Mouse (Mus musculus): ENCODE results near the gene Rabgef1. TPM values are rescaled to one million over a fixed set of nuclear protein-coding genes. Genes with fewer than 3 reads are reported as not detected.

The Rabgef1 gene
- total and polyA plus RNA-seq, 3 experiments: 25.8 to 35.1 TPM; not detected in 1

- Histone ChIP-seq H3K9ac (ENCODE audit: control insufficient read depth, low read depth, low read length, poor library complexity, severe bottlenecking) (no peak overlapping the region), H3K79me2 (ENCODE audit: control insufficient read depth, insufficient read depth, low read length, poor library complexity) (no peaks in the 10 kb centered on the region), H3K36me3 (ENCODE audit: control insufficient read depth in 1 of 2, insufficient read depth in 2 of 2, low read length in 2 of 2) (peaks cover 13 to 42% of the 10 kb centered on the region in 2 experiments), H3K27me3 (ENCODE audit: control insufficient read depth in 1 of 2, insufficient read depth in 2 of 2, low read length in 2 of 2) (no peaks in the 10 kb centered on the region), H3K9me3 (replicated peaks; ENCODE audit: insufficient read depth, low read length) (no peaks in the 10 kb centered on the region), H3K4me3 (ENCODE audit: control insufficient read depth in 1 of 2, insufficient read depth in 1 of 2, low read depth in 2 of 2, low read length in 2 of 2) (no peak overlapping the region), H3K27ac (ENCODE audit: control insufficient read depth, low read depth, low read length) (no peak overlapping the region), H3K4me1 (ENCODE audit: control insufficient read depth in 1 of 2, insufficient read depth in 2 of 2, low read length in 2 of 2) (peaks cover 5 to 15% of the 10 kb centered on the region in 2 experiments)
- DNase-seq (ENCODE audit: low read depth, low spot score): no peak
- 0 out of 2 replicates have a peak, but pooled peaks have one; percentile 31 for TF ChIP-seq ZNF384 (IDR thresholded peaks at IDR 0.05; ENCODE audit: low read depth, low read length)
- TF ChIP-seq KAT2A (conservative IDR thresholded peaks at IDR 0.05; ENCODE audit: low read depth, low read length): no peak
These were observed 33.0 kb downstream of the Rabgef1 start for GRCm38 (mm10) chr5:130204560-130204959.

- Histone ChIP-seq H3K27ac (ENCODE audit: control insufficient read depth, low read depth, low read length) (no peak overlapping the region), H3K36me3 (ENCODE audit: control insufficient read depth in 1 of 2, insufficient read depth in 2 of 2, low read length in 2 of 2) (peaks cover 13 to 40% of the 10 kb centered on the region in 2 experiments), H3K4me1 (ENCODE audit: control insufficient read depth in 1 of 2, insufficient read depth in 2 of 2, low read length in 2 of 2) (peaks cover 5 to 15% of the 10 kb centered on the region in 2 experiments), H3K9me3 (replicated peaks; ENCODE audit: insufficient read depth, low read length) (no peaks in the 10 kb centered on the region), H3K9ac (ENCODE audit: control insufficient read depth, low read depth, low read length, poor library complexity, severe bottlenecking) (no peak overlapping the region), H3K79me2 (ENCODE audit: control insufficient read depth, insufficient read depth, low read length, poor library complexity) (no peaks in the 10 kb centered on the region), H3K4me3 (ENCODE audit: control insufficient read depth in 1 of 2, insufficient read depth in 1 of 2, low read depth in 2 of 2, low read length in 2 of 2) (no peak overlapping the region), H3K27me3 (ENCODE audit: control insufficient read depth in 1 of 2, insufficient read depth in 2 of 2, low read length in 2 of 2) (no peaks in the 10 kb centered on the region)
- no peak for DNase-seq (ENCODE audit: low read depth, low spot score)
- no peak for TF ChIP-seq HCFC1 (IDR thresholded peaks at IDR 0.05; ENCODE audit: low read depth, low read length)
These were observed 33.9 kb downstream of the Rabgef1 start for GRCm38 (mm10) chr5:130205441-130206023.

DNA sequence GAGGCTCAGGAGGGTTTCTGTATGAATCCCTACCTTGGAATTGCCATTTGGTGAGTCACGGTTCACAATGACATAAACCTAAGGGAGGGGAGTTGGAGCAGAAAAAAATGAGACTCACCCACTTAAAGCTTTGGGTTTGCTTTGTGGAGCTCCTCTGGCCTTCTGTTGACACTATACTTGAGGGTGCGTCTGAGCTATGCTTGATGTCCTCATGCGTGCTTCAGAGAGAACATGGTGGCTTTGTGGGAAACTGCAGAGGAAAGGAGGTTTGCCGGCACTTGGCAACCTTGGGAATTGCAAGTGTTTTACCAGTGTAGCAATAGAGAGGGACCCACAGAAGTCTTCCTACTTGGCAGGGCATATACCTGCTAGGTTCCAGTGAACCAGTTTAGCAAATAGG, 35.7 kb downstream of the Rabgef1 start:
- Histone ChIP-seq H3K9ac (ENCODE audit: control insufficient read depth, low read depth, low read length, poor library complexity, severe bottlenecking) (no peak overlapping the region), H3K4me3 (ENCODE audit: control insufficient read depth in 1 of 2, insufficient read depth in 1 of 2, low read depth in 2 of 2, low read length in 2 of 2) (no peak overlapping the region), H3K27ac (ENCODE audit: control insufficient read depth, low read depth, low read length) (no peak overlapping the region), H3K9me3 (replicated peaks; ENCODE audit: insufficient read depth, low read length) (no peaks in the 10 kb centered on the region), H3K4me1 (ENCODE audit: control insufficient read depth in 1 of 2, insufficient read depth in 2 of 2, low read length in 2 of 2) (peaks cover 5 to 15% of the 10 kb centered on the region in 2 experiments), H3K36me3 (ENCODE audit: control insufficient read depth in 1 of 2, insufficient read depth in 2 of 2, low read length in 2 of 2) (peaks cover 13 to 36% of the 10 kb centered on the region in 2 experiments), H3K79me2 (ENCODE audit: control insufficient read depth, insufficient read depth, low read length, poor library complexity) (no peaks in the 10 kb centered on the region), H3K27me3 (ENCODE audit: control insufficient read depth in 1 of 2, insufficient read depth in 2 of 2, low read length in 2 of 2) (no peaks in the 10 kb centered on the region)
- no peak for DNase-seq (ENCODE audit: low read depth, low spot score)
- TF ChIP-seq POLR2AphosphoS5 (IDR thresholded peaks at IDR 0.05; ENCODE audit: borderline replicate concordance, low read depth, low read length) (no peak), JUND (IDR thresholded peaks at IDR 0.05; ENCODE audit: low read depth, low read length) (no peak), TBP (IDR thresholded peaks at IDR 0.05; ENCODE audit: low read depth, low read length) (no peak), RCOR1 (IDR thresholded peaks at IDR 0.05; ENCODE audit: low read depth, low read length) (no peak), KAT2A (conservative IDR thresholded peaks at IDR 0.05; ENCODE audit: low read depth, low read length) (no peak), MAZ (IDR thresholded peaks at IDR 0.05; ENCODE audit: low read depth, low read length) (no peak), HCFC1 (IDR thresholded peaks at IDR 0.05; ENCODE audit: low read depth, low read length) (no peak), NRF1 (IDR thresholded peaks at IDR 0.05; ENCODE audit: insufficient read depth, low read depth, low read length, poor library complexity, severe bottlenecking) (no peak), ETS1 (IDR thresholded peaks at IDR 0.05; ENCODE audit: low read depth, low read length) (no peak), E2F4 (IDR thresholded peaks at IDR 0.05; ENCODE audit: borderline replicate concordance, low read depth, low read length) (no peak), NELFE (IDR thresholded peaks at IDR 0.05; ENCODE audit: low read depth, low read length) (no peak), ZC3H11A (IDR thresholded peaks at IDR 0.05; ENCODE audit: low read depth, low read length) (no peak), MYC (IDR thresholded peaks at IDR 0.05; ENCODE audit: low read depth, low read length) (no peak)

Measured in MEL (cell line).